Mouse (Mus musculus) forebrain, embryonic 14.5 days (tissue): Measurements from ENCODE around the gene Dpy19l3. TPM values are rescaled to one million over a fixed set of nuclear protein-coding genes. Genes with fewer than 3 reads are reported as not detected.

Source experiments
- ATAC-seq: fragments of 200-750 bp; cut with Nextera tagmentation; 2 replicates; pipeline ENCODE4 v1.8.0; 2017; ENCODE audit warnings: mild to moderate bottlenecking, moderate library complexity
- DNase-seq: peaks from one replicate; pipeline ENCODE4 v3.0.0-alpha.2; 2015; ENCODE audit warnings: low spot score
- H3K27ac ChIP-seq: fragments of 300-500 bp; sonication (generic); 2 replicates; pipeline ENCODE4 v1.5.1; 2014; ENCODE audit warnings: low read depth, mild to moderate bottlenecking, control low read depth, low read length, moderate library complexity
- H3K27me3 ChIP-seq: fragments of 300-500 bp; sonication (generic); replicated peaks from 2 replicates; pipeline ENCODE4 v1.6.1; 2014; ENCODE audit warnings: low read length, control low read depth, mixed read lengths; ENCODE audit not compliant: control insufficient read depth, insufficient read depth
- H3K36me3 ChIP-seq: fragments of 300-500 bp; sonication (generic); 2 replicates; pipeline ENCODE4 v1.6.1; 2014; ENCODE audit warnings: low read length, control low read depth; ENCODE audit not compliant: control insufficient read depth, insufficient read depth
- H3K4me1 ChIP-seq: fragments of 300-500 bp; sonication (generic); 2 replicates; pipeline ENCODE4 v1.6.1; 2014; ENCODE audit warnings: antibody characterized with exemption, low read length, control low read depth; ENCODE audit not compliant: control insufficient read depth, insufficient read depth
- H3K4me2 ChIP-seq: fragments of 300-500 bp; sonication (generic); 2 replicates; pipeline ENCODE4 v1.6.1; 2014; ENCODE audit warnings: mild to moderate bottlenecking, control low read depth, low read length
- H3K4me3 ChIP-seq: fragments of 300-500 bp; sonication (generic); 2 replicates; pipeline ENCODE4 v1.5.1; 2014; ENCODE audit warnings: low read depth, low read length, control low read depth
- H3K9ac ChIP-seq: fragments of 300-500 bp; sonication (generic); 2 replicates; pipeline ENCODE4 v1.6.1; 2014; ENCODE audit warnings: mild to moderate bottlenecking, low read length, control low read depth, moderate library complexity
- H3K9me3 ChIP-seq: fragments of 300-500 bp; sonication (generic); replicated peaks from 2 replicates; pipeline ENCODE4 v1.6.1; 2016; ENCODE audit warnings: low read length, control low read depth, mixed read lengths; ENCODE audit not compliant: control insufficient read depth
- WGBS: fragments of 180-500 bp; shearing (Covaris S2); extraction: QIAGEN DNeasy Blood & Tissue Kit; methylation state at CpG from one replicate; pipeline ENCODE4 v1.1.7; 2014; 5-methylcytosine and 5-hydroxymethylcytosine counted together
- polyA plus RNA-seq: library from polyadenylated mRNA; unstranded; fragments of >200 nt; fragmentation: Nextera tagmentation; extraction: Ambion mirVana; gene quantifications from 2 replicates; pipeline ENCODE4 v1.2.1, GENCODE M21; 2014

Gene Dpy19l3
- polyA plus RNA-seq, 1 experiment from 2014 or later, result 59.7 TPM

GRCm38 (mm10) chr7:35756510-35757440, 2.5 kb upstream of the Dpy19l3 start:
- Histone ChIP-seq H3K4me3 (no peak overlapping the region), H3K36me3 (no peaks in the 10 kb centered on the region), H3K4me1 (peaks cover 13% of the 10 kb centered on the region), H3K9ac (no peak overlapping the region), H3K4me2 (no peak overlapping the region), H3K27ac (no peak overlapping the region), H3K27me3 (no peaks in the 10 kb centered on the region), H3K9me3 (no peaks in the 10 kb centered on the region)
- DNase-seq (no peak), ATAC-seq (no peak)
- 41% methylated on average over 14 of the region's 14 CpGs for WGBS

- no peaks in the 10 kb centered on the region for H3K27me3 ChIP-seq
- 67% methylated on average over 4 of the region's 4 CpGs for WGBS
- DNase-seq (no peak), ATAC-seq (no peak)
- H3K4me2 ChIP-seq, result peak overlapping the region; percentile 98
- 0 out of 2 replicates have a peak overlapping the region, but pooled peaks have one; percentile 15 for H3K27ac ChIP-seq
- peaks cover 10% of the 10 kb centered on the region; the same call in 1 of the 2 replicates for H3K36me3 ChIP-seq
- no peaks in the 10 kb centered on the region for H3K9me3 ChIP-seq
- H3K9ac ChIP-seq, result peak overlapping the region; percentile 78
- peak overlapping the region; percentile 88 for H3K4me3 ChIP-seq
- peaks cover 13% of the 10 kb centered on the region for H3K4me1 ChIP-seq
Observed at GRCm38 (mm10) chr7:35754886-35755168, 573 bp upstream of the Dpy19l3 start.

- Histone ChIP-seq H3K27me3 (no peaks in the 10 kb centered on the region), H3K9ac (peak overlapping the region; percentile 78), H3K27ac (no peak overlapping the region), H3K9me3 (no peaks in the 10 kb centered on the region), H3K4me3 (peak overlapping the region; percentile 88), H3K4me2 (peak overlapping the region; percentile 98), H3K4me1 (peaks cover 13% of the 10 kb centered on the region), H3K36me3 (peaks cover 24% of the 10 kb centered on the region)
- WGBS, result 2% methylated on average over 15 of the region's 15 CpGs
- DNase-seq (peak; percentile 33), ATAC-seq (peak; percentile 30)
Observed at GRCm38 (mm10) chr7:35753319-35754032, 778 bp downstream of the Dpy19l3 start.

- Histone ChIP-seq H3K4me1 (peaks cover 13% of the 10 kb centered on the region), H3K36me3 (peaks cover 48% of the 10 kb centered on the region), H3K9ac (no peak overlapping the region), H3K9me3 (no peaks in the 10 kb centered on the region), H3K27ac (no peak overlapping the region), H3K4me2 (no peak overlapping the region), H3K4me3 (no peak overlapping the region), H3K27me3 (no peaks in the 10 kb centered on the region)
- ATAC-seq (no peak), DNase-seq (no peak)
- WGBS, result 96% methylated on average over 9 of the region's 9 CpGs
Observed at GRCm38 (mm10) chr7:35750873-35751272, 3.4 kb downstream of the Dpy19l3 start.

GRCm38 (mm10) chr7:35747397-35747964, 6.8 kb downstream of the Dpy19l3 start:
- Histone ChIP-seq H3K9me3 (no peaks in the 10 kb centered on the region), H3K36me3 (peaks cover 78% of the 10 kb centered on the region), H3K27me3 (no peaks in the 10 kb centered on the region), H3K4me1 (peaks cover 3% of the 10 kb centered on the region; the same call in 1 of the 2 replicates), H3K4me3 (no peak overlapping the region), H3K4me2 (no peak overlapping the region), H3K27ac (no peak overlapping the region), H3K9ac (no peak overlapping the region)
- ATAC-seq (no peak), DNase-seq (no peak)
- WGBS, result 59% methylated on average over 14 of the region's 14 CpGs

GRCm38 (mm10) chr7:35746686-35747396, 7.4 kb downstream of the Dpy19l3 start:
- no peaks in the 10 kb centered on the region for H3K4me1 ChIP-seq
- H3K4me3 ChIP-seq, result no peak overlapping the region
- WGBS, result 90% methylated on average over 12 of the region's 12 CpGs
- no peak overlapping the region for H3K27ac ChIP-seq
- no peak overlapping the region for H3K4me2 ChIP-seq
- no peaks in the 10 kb centered on the region for H3K27me3 ChIP-seq
- no peak overlapping the region for H3K9ac ChIP-seq
- ATAC-seq, result no peak
- peaks cover 81% of the 10 kb centered on the region for H3K36me3 ChIP-seq
- DNase-seq, result no peak
- H3K9me3 ChIP-seq, result no peaks in the 10 kb centered on the region

- H3K9me3 ChIP-seq, result no peaks in the 10 kb centered on the region
- H3K27me3 ChIP-seq, result no peaks in the 10 kb centered on the region
- DNase-seq (no peak), ATAC-seq (no peak)
- H3K27ac ChIP-seq, result no peak overlapping the region
- H3K4me1 ChIP-seq, result no peaks in the 10 kb centered on the region
- H3K4me2 ChIP-seq, result no peak overlapping the region
- H3K36me3 ChIP-seq, result peaks cover 73% of the 10 kb centered on the region
- WGBS, result 92% methylated on average over 6 of the region's 6 CpGs
- H3K4me3 ChIP-seq, result no peak overlapping the region
- H3K9ac ChIP-seq, result no peak overlapping the region
Observed at GRCm38 (mm10) chr7:35745281-35745702, 9.0 kb downstream of the Dpy19l3 start.

- Histone ChIP-seq H3K4me2 (no peak overlapping the region), H3K9ac (no peak overlapping the region), H3K9me3 (no peaks in the 10 kb centered on the region), H3K4me1 (no peaks in the 10 kb centered on the region), H3K4me3 (no peak overlapping the region), H3K27ac (no peak overlapping the region), H3K27me3 (no peaks in the 10 kb centered on the region), H3K36me3 (peaks cover 70% of the 10 kb centered on the region)
- DNase-seq (no peak), ATAC-seq (no peak)
- WGBS, result 95% methylated on average over 9 of the region's 9 CpGs
Observed at GRCm38 (mm10) chr7:35744771-35745170, 9.5 kb downstream of the Dpy19l3 start.
